Mouse (Mus musculus) neural tube, embryonic 14.5 days (tissue): Measurements from ENCODE around the gene Ttc12. TPM values are rescaled to one million over a fixed set of nuclear protein-coding genes. Genes with fewer than 3 reads are reported as not detected.

Experiments used
- ATAC-seq: fragments of 200-750 bp; cut with Nextera tagmentation; 2 replicates; pipeline ENCODE4 v1.8.0; 2017; ENCODE audit warnings: low read depth, mild to moderate bottlenecking, moderate TSS enrichment, moderate library complexity
- H3K27ac ChIP-seq: fragments of 300-500 bp; sonication (generic); 2 replicates; pipeline ENCODE4 v1.5.1; 2014; ENCODE audit warnings: low read depth, mild to moderate bottlenecking, control low read depth, low read length, moderate library complexity, mixed read lengths
- H3K27me3 ChIP-seq: fragments of 300-500 bp; sonication (generic); 2 replicates; pipeline ENCODE4 v1.6.1; 2014; ENCODE audit warnings: low read length; ENCODE audit not compliant: control insufficient read depth, insufficient read depth
- H3K36me3 ChIP-seq: fragments of 300-500 bp; sonication (generic); 2 replicates; pipeline ENCODE4 v1.6.1; 2014; ENCODE audit warnings: low read length, mixed read lengths; ENCODE audit not compliant: control insufficient read depth, insufficient read depth
- H3K4me1 ChIP-seq: fragments of 300-500 bp; sonication (generic); 2 replicates; pipeline ENCODE4 v1.6.1; 2014; ENCODE audit warnings: low read length; ENCODE audit not compliant: control insufficient read depth, insufficient read depth
- H3K4me2 ChIP-seq: fragments of 300-500 bp; sonication (generic); 2 replicates; pipeline ENCODE4 v1.6.1; 2014; ENCODE audit warnings: mild to moderate bottlenecking, low read depth, low read length, control low read depth
- H3K4me3 ChIP-seq: fragments of 300-500 bp; sonication (generic); 2 replicates; pipeline ENCODE4 v1.5.1; 2014; ENCODE audit warnings: low read depth, low read length, control low read depth, mixed read lengths
- H3K9ac ChIP-seq: fragments of 300-500 bp; sonication (generic); replicated peaks from 2 replicates; pipeline ENCODE4 v1.6.1; 2014; ENCODE audit warnings: low read depth, mild to moderate bottlenecking, control low read depth, low read length, mixed read lengths
- H3K9me3 ChIP-seq: fragments of 300-500 bp; sonication (generic); 2 replicates; pipeline ENCODE4 v1.6.1; 2016; ENCODE audit warnings: low read length; ENCODE audit not compliant: control insufficient read depth
- WGBS: fragments of 180-500 bp; shearing (Covaris S2); extraction: QIAGEN DNeasy Blood & Tissue Kit; methylation state at CpG from one replicate; pipeline ENCODE4 v1.1.7; 2014; 5-methylcytosine and 5-hydroxymethylcytosine counted together
- polyA plus RNA-seq: library from polyadenylated mRNA; unstranded; fragments of >200 nt; fragmentation: Nextera tagmentation; extraction: Ambion mirVana; gene quantifications from 2 replicates; pipeline ENCODE4 v1.2.1, GENCODE M21; 2014

Gene Ttc12
- 1.9 and 2.0 TPM in 2 replicates for polyA plus RNA-seq

DNA sequence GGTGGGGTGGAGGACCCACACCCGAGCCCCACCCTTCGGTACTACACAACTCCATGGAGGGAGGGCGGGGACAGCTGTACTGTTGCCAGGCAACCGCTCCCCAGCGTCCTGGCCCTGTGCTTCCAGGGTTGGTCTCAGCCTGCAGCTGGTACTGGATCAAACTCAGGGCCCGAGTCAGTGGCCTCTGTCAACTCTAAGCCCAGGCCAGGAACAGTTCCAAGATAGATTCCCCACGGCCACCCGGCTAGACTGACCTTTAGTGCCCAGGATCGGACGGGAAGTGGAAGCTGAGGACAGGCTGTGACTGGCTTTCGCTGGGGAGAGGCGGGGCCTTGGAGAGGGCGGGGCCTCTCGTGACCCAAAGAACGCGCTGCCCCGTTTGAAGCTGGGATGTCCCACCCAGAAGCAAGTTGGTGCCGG is at the start of gene Ttc12:
Gene Ttc12, minus strand, starts transcription at position 334 of the 420 bp plus-strand sequence.
- Histone ChIP-seq H3K36me3 (no peaks in the 10 kb centered on the region), H3K9me3 (no peaks in the 10 kb centered on the region), H3K9ac (peak within 1 kb of the TSS; percentile 18), H3K4me2 (peak within 1 kb of the TSS; percentile 56), H3K27me3 (no peaks in the 10 kb centered on the region), H3K4me3 (peak within 1 kb of the TSS; percentile 29), H3K4me1 (peaks cover 5% of the 10 kb centered on the region; the same call in 1 of the 2 replicates), H3K27ac (no peak within 1 kb of the TSS)
- under 1% methylated on average over 18 of the region's 18 CpGs for WGBS
- ATAC-seq = peak; percentile 78

GRCm38 (mm10) chr9:49534958-49535357 is 48.9 kb upstream of the Ttc12 start:
- Histone ChIP-seq H3K36me3 (peaks cover 12% of the 10 kb centered on the region; the same call in 1 of the 2 replicates), H3K9ac (no peak overlapping the region), H3K27ac (no peak overlapping the region), H3K4me2 (no peak overlapping the region), H3K4me1 (peaks cover 6% of the 10 kb centered on the region), H3K9me3 (no peaks in the 10 kb centered on the region), H3K4me3 (no peak overlapping the region), H3K27me3 (no peaks in the 10 kb centered on the region)
- no peak; the same call in 1 of the 2 replicates for ATAC-seq
- WGBS = 46% methylated on average over 4 of the region's 4 CpGs

GRCm38 (mm10) chr9:49533912-49534491 is 48.0 kb upstream of the Ttc12 start:
- 12% methylated on average over 8 of the region's 8 CpGs for WGBS
- peak; percentile 42; the same call in 1 of the 2 replicates for ATAC-seq
- Histone ChIP-seq H3K27me3 (no peaks in the 10 kb centered on the region), H3K9me3 (no peaks in the 10 kb centered on the region), H3K4me3 (no peak overlapping the region), H3K4me1 (peaks cover 6% of the 10 kb centered on the region), H3K27ac (peak overlapping the region; percentile 35; the same call in 1 of the 2 replicates), H3K4me2 (no peak overlapping the region), H3K9ac (no peak overlapping the region), H3K36me3 (peaks cover 9% of the 10 kb centered on the region; the same call in 1 of the 2 replicates)

DNA sequence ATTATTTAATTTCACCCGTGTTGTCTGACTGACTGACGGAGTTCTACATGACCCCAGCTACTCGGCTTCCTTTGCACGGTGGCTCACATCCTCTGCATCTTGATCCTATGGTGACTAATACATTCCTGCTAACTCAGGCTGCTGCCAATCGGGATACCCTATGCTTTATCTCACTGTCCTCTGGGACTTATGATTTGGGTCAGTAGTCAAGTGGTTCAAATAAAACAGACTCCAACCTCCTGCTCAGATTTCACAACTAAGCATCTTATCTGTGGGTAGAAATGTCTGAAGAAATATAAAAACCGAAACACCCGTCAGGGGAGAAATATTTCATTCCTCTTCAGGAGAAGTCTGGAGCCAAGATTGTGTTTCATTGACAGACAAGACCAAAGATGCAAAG is 47.4 kb upstream of the Ttc12 start:
- Histone ChIP-seq H3K27me3 (no peaks in the 10 kb centered on the region), H3K36me3 (peaks cover 9% of the 10 kb centered on the region; the same call in 1 of the 2 replicates), H3K4me2 (no peak overlapping the region), H3K9me3 (no peaks in the 10 kb centered on the region), H3K4me1 (peaks cover 6% of the 10 kb centered on the region), H3K9ac (no peak overlapping the region), H3K27ac (no peak overlapping the region), H3K4me3 (no peak overlapping the region)
- ATAC-seq = no peak
- WGBS = 70% methylated on average over 7 of the region's 7 CpGs

DNA sequence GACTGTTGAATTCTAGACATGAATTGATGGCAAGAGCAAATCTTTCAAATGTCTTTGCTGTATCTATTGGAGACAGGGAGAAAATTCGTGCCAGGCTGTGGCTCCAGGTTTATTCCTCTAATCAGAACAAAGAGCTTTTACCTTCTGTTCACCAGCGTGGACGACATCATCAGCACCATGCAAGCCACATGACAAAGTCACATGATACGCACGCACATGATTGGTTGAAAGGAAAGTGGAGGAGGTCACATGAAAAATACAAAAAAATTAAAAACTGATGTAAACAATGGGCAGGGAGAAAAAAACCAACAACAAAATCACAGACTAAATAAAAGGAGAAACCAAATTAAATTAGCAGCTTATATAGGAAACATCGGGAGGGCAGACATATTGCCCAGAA is 45.8 kb upstream of the Ttc12 start:
- Histone ChIP-seq H3K36me3 (peaks cover 5% of the 10 kb centered on the region; the same call in 1 of the 2 replicates), H3K27ac (no peak overlapping the region), H3K4me2 (no peak overlapping the region), H3K9me3 (no peaks in the 10 kb centered on the region), H3K9ac (no peak overlapping the region), H3K4me3 (no peak overlapping the region), H3K27me3 (no peaks in the 10 kb centered on the region), H3K4me1 (peaks cover 6% of the 10 kb centered on the region)
- WGBS = 86% methylated on average over 6 of the region's 6 CpGs
- ATAC-seq = no peak

GRCm38 (mm10) chr9:49531257-49531656 is 45.2 kb upstream of the Ttc12 start:
- no peak for ATAC-seq
- peaks cover 5% of the 10 kb centered on the region; the same call in 1 of the 2 replicates for H3K36me3 ChIP-seq
- no peak overlapping the region for H3K9ac ChIP-seq
- H3K4me1 ChIP-seq = peaks cover 6% of the 10 kb centered on the region
- no peaks in the 10 kb centered on the region for H3K27me3 ChIP-seq
- no peak overlapping the region for H3K4me2 ChIP-seq
- no peak overlapping the region for H3K4me3 ChIP-seq
- WGBS = 45% methylated on average over 7 of the region's 7 CpGs
- no peaks in the 10 kb centered on the region for H3K9me3 ChIP-seq
- H3K27ac ChIP-seq = no peak overlapping the region

GRCm38 (mm10) chr9:49530739-49531138 is 44.7 kb upstream of the Ttc12 start:
- Histone ChIP-seq H3K4me2 (no peak overlapping the region), H3K9ac (no peak overlapping the region), H3K27ac (no peak overlapping the region), H3K9me3 (no peaks in the 10 kb centered on the region), H3K4me1 (peaks cover 6% of the 10 kb centered on the region), H3K36me3 (peaks cover 5% of the 10 kb centered on the region; the same call in 1 of the 2 replicates), H3K27me3 (no peaks in the 10 kb centered on the region), H3K4me3 (no peak overlapping the region)
- ATAC-seq = no peak
- 43% methylated on average over 4 of the region's 4 CpGs for WGBS

- no peak overlapping the region for H3K4me3 ChIP-seq
- peaks cover 6% of the 10 kb centered on the region for H3K4me1 ChIP-seq
- H3K27me3 ChIP-seq = no peaks in the 10 kb centered on the region
- H3K36me3 ChIP-seq = peaks cover 5% of the 10 kb centered on the region; the same call in 1 of the 2 replicates
- no peak for ATAC-seq
- no peak overlapping the region for H3K4me2 ChIP-seq
- no peak overlapping the region for H3K27ac ChIP-seq
- H3K9me3 ChIP-seq = no peaks in the 10 kb centered on the region
- WGBS = 61% methylated on average over 8 of the region's 8 CpGs
- H3K9ac ChIP-seq = no peak overlapping the region
These were observed 43.4 kb upstream of the Ttc12 start for GRCm38 (mm10) chr9:49529366-49529959.

DNA sequence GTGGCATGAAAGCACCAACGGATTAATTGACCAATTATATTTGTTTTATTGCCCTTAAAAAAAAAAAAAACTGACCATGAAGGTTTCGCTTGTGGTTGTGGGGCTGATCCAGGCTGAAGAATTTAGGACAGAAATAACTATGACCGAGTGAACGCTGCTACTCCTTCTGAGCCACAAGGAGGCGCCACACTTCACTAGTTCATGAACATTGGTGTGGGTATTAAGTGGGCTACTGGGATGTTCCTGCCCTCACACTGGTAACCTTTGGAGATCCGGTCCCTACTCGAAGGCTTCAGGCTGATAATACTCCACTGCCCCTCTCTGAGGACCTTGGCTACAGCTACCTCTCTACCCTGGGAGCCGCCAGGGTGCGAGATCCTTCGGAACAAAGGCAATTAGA is 42.9 kb upstream of the Ttc12 start:
- no peaks in the 10 kb centered on the region for H3K9me3 ChIP-seq
- H3K4me3 ChIP-seq = no peak overlapping the region
- ATAC-seq = 0 out of 2 replicates have a peak, but pooled peaks have one; percentile 16
- H3K27ac ChIP-seq = no peak overlapping the region
- 41% methylated on average over 10 of the region's 10 CpGs for WGBS
- H3K4me1 ChIP-seq = peaks cover under 1% of the 10 kb centered on the region
- H3K27me3 ChIP-seq = no peaks in the 10 kb centered on the region
- H3K4me2 ChIP-seq = no peak overlapping the region
- peaks cover 5% of the 10 kb centered on the region; the same call in 1 of the 2 replicates for H3K36me3 ChIP-seq
- H3K9ac ChIP-seq = no peak overlapping the region
